Mouse (Mus musculus): ENCODE measurements at regions not wholly inside any gene's neighbourhood (a gene's known extent, or its start where the extent isn't known, plus 50 kb on each side); places are given as distances from the start of the nearest gene placed in this dataset.
A peak's percentile ranks its signal among the peaks of the same experiment; 100 is the strongest.

DNA sequence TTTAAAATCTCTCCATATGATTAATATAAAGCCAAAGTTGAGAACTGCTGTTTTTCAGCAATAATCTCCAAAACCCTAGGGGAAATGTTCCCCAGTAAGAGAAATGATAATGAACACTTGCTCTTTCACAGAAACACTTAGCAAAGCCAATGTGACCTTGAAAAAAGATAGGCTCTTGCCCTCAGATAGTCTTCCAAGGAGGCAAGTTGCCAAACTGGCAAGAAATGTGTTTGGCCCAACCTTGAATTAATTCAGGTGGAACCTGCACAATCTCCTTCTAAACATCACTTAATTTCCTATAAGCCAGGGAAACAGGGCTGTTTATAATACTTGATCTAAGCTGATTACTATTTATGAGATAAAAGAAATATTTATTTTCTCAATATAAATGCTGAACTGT is 244.0 kb upstream of the Gnaz start:
- DNase-seq (ENCODE audit: low read depth, low spot score), result peak; percentile 4

DNA sequence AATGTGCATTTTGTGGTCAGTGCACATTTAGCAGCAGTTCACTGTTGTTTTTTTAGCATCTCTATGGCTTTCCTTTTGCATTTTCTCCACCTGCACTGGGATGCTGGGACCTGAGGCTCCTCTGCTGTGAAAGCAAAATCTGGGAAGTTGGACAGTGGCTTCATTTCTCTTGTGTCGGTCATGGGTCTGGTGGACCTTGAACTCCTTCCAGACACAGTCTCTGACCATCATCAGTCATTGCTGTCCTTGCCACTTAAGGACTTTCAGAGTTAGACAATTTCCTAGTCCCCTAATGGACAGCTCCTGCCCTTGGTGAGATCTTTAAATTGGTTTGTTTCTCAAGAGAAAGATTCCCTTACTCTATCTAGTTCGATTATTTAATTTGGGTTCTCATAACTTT is 217.5 kb upstream of the Gnaz start:
- DNase-seq (ENCODE audit: low read depth, low spot score), result no peak

GRCm38 (mm10) chr10:74750879-74751278 is 216.1 kb upstream of the Gnaz start:
- DNase-seq (ENCODE audit: low read depth, low spot score), result no peak

DNA sequence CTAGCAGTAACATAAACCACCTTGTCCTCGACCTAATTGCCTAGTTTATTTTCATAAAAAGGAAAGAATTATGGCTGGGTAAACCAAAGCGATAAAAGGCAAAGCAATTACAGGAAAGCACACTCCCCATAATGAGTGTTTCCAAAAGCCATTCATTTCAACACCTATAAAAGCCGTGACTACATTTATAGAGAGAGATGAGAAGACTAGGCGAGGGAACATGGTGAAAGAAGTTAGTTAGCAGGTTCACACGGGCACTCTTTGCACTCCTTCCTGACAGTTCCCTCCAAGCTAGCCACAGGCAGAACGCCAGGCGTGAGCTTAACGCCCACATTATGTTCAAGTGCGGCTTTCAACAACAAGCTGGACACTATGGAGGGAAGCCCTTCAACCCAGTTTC is 206.2 kb upstream of the Gnaz start:
- peak; percentile 40 for DNase-seq (ENCODE audit: low read depth, low spot score)

DNA sequence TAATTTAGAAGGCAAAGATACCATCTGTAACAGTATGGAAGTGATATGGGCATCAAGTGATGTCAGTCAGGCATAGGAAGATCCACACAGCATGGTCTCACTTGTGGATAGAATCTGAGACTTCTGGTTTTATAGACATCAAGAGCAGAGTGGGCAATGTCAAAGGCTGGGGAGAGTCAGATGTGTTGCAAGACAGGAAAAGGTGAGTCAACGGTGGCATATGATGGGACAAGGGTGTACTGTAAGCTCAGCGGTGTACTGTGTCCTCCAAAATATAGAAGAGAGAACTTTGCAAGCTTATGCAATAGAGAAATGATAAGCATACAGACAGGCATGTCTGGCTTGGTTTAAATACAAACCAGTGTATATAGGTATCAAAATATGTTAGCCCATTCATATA is 177.7 kb upstream of the Gnaz start:
- DNase-seq (ENCODE audit: low read depth, low spot score), result no peak

DNA sequence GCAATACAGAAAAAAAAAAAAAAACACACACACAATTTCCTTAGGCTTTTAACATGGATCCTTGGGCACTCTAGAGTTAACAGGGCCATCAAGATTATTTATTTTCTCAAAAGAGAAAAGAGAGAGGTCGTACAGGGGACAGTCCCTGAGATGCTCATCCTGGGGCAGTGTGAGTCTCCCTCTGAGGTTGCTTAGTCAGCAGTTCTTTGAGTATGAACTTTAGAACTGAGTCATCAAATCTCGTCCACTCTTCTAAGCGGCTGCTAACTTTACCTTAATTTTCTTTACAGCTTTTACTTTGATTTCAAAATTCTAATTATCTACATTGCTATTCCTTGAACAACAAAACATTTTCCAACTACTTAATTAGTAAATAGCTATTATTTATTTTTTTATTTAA is 177.0 kb upstream of the Gnaz start:
- DNase-seq (ENCODE audit: low read depth, low spot score), result no peak

- no peak for DNase-seq (ENCODE audit: low read depth, low spot score)
Measured at GRCm38 (mm10) chr10:74823395-74823794, 143.6 kb upstream of the Gnaz start.

DNA sequence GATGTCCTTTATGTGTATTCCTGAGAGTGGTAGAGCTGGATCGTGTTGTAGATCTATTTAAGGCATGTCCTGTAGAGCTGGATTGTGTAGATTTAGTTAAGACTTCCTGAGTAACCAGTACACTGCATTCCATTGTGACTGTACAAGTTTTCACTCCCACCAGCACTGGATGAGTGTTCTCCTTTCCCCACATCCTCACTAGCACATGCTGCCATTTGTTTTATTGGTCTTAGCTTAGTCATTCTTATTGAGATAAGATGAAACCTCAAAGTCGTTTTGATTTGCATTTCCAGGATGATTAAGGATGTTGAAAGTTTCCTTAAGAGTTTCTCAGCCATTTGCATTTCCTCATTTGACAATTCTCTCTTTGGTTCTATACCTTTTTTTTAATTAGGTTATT is 132.6 kb upstream of the Gnaz start:
- DNase-seq (ENCODE audit: low read depth, low spot score), result no peak

DNA sequence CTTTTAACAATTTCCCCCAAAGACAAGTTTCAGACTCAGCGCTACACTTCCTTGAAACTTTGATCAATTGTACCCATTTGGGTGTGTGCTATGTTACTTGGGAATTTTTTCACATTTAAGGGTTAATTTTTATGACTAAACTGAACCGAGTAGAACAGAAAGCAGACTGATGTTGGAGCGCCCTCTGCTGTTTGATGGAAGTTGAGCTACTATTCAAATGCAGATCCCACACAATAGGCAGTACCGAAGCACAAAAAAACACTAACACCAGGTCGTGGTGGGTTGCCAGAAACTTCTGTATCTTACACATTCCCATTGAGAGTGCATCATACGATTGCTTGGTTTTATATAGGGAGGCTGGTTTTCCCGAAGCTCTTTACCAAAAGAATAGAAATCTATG is 118.6 kb upstream of the Gnaz start:
- peak; percentile 85 for DNase-seq (ENCODE audit: low read depth, low spot score)

DNA sequence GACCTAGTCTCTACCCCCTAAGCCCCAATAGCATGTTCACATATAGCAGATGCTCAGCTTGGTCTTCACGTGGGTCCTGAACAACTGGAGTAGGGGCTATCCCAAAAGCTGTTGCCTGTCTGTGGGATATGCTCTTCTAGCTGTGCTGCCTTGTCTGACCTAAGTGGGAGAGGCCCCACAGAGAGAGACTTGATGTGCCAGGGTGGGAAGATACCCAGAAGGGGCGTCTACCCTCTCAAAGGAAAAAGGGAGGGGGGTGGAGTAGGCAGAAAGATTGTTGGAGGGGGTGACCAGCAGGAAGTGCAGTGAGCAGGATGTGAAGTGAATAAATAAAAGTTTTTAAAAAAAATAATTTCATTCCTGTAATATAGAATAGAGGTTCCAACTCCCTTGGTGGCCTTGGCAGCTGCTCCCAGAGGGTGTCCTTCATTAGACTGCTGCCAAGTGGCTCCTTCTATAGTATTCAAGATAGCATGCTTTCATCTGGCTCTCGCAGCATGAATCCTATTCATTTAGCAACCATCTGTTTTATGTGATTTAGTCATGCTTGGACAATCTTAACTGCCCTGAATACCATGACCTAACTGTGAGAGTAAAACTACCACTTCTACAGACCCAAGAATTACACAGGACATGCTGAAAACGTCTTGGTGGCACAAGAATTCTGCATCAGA is 111.8 kb upstream of the Gnaz start:
- peak; percentile 42 for DNase-seq (ENCODE audit: low read depth, low spot score)

Data from brain, adult 2 months (tissue).